Mouse (Mus musculus): ENCODE data around the gene Pla2g4c. TPM values are rescaled to one million over a fixed set of nuclear protein-coding genes. Genes with fewer than 3 reads are reported as not detected.
"Not testable (repeated sequence)": the region's sequence is repeated elsewhere in the genome, so short reads cannot be mapped to it uniquely, and the experiment has no call there.

Pla2g4c gene
- 0.51 and 0.80 TPM in 2 replicates for polyA plus RNA-seq (2015; fragmentation: Nextera tagmentation; extraction: Ambion mirVana)

DNA sequence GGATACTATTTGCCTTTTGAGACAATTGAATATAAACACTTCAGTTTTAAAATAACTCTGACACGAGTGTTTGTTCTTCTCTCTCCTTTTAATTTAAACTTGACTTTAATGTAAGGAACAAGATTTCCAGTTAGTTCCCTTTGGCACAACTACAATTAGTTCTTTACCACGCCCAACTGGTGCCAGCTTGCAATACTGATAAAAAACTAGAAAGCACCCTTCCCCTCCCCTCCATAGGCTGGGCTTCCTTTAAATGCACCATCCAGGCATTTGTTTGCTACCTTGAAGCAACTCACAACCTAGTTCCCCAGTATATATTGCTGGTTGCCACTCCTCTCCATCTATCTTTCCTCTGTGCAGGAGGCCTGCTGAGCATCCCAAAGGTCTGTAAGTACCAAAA is at the start of gene Pla2g4c:
Gene Pla2g4c, plus strand, starts transcription at position 340 of the 400 bp plus-strand sequence.
- Histone ChIP-seq H3K27me3 (replicated peaks; ENCODE audit: control insufficient read depth, insufficient read depth, low read length) (no peaks in the 10 kb centered on the region), H3K9me3 (ENCODE audit: control insufficient read depth, low read length) (no peaks in the 10 kb centered on the region), H3K4me1 (replicated peaks; ENCODE audit: control insufficient read depth, insufficient read depth, low read length) (no peaks in the 10 kb centered on the region), H3K27ac (ENCODE audit: low read length) (no peak within 1 kb of the TSS), H3K4me2 (ENCODE audit: low read length) (no peak within 1 kb of the TSS), H3K4me3 (replicated peaks; ENCODE audit: low read length) (no peak within 1 kb of the TSS), H3K36me3 (ENCODE audit: control insufficient read depth, insufficient read depth) (no peaks in the 10 kb centered on the region; the same call in 1 of the 2 replicates), H3K9ac (replicated peaks; ENCODE audit: low read depth, low read length) (no peak within 1 kb of the TSS)
- ATAC-seq: no peak
- 87% methylated on average over 2 of the region's 2 CpGs for WGBS

DNA sequence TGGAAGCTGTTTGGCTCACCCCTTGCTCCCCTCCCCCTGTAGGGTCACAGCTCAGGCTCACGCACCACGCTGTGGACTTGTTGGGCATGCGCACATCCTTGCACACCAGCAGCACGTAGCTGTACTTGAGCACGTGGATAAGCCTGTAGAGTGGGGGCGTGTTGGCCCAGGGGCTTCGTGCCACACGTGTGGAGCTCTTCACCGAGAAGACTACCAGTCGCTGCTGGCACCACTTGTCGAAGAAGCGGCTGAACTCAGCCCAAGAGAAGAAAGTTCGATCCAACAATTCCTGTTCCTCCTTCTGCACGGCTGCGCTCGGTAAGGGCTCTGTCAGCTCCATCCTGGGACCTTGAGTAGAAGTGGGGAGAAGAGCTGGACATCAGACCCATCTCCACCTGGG is 47.4 kb upstream of the Pla2g4c start, which contains the start of gene Lig1:
Gene Lig1, plus strand, starts transcription at position 203 of the 400 bp plus-strand sequence.
- peak within 1 kb of the TSS; percentile 90 for H3K9ac ChIP-seq (replicated peaks; ENCODE audit: low read depth, low read length)
- WGBS: 96% methylated on average over 16 of the region's 16 CpGs
- ATAC-seq: no peak
- H3K36me3 ChIP-seq (ENCODE audit: control insufficient read depth, insufficient read depth): peaks cover 11% of the 10 kb centered on the region
- H3K4me2 ChIP-seq (ENCODE audit: low read length): peak within 1 kb of the TSS; percentile 70
- peak within 1 kb of the TSS; percentile 93 for H3K27ac ChIP-seq (ENCODE audit: low read length)
- no peaks in the 10 kb centered on the region for H3K27me3 ChIP-seq (replicated peaks; ENCODE audit: control insufficient read depth, insufficient read depth, low read length)
- H3K9me3 ChIP-seq (ENCODE audit: control insufficient read depth, low read length): no peaks in the 10 kb centered on the region
- peaks cover 5% of the 10 kb centered on the region for H3K4me1 ChIP-seq (replicated peaks; ENCODE audit: control insufficient read depth, insufficient read depth, low read length)
- peak within 1 kb of the TSS; percentile 81 for H3K4me3 ChIP-seq (replicated peaks; ENCODE audit: low read length)

GRCm38 (mm10) chr7:13277833-13278232 is 46.6 kb upstream of the Pla2g4c start:
- peaks cover 5% of the 10 kb centered on the region for H3K4me1 ChIP-seq (replicated peaks; ENCODE audit: control insufficient read depth, insufficient read depth, low read length)
- H3K9me3 ChIP-seq (ENCODE audit: control insufficient read depth, low read length): no peaks in the 10 kb centered on the region
- ATAC-seq: 0 out of 2 replicates have a peak, but pooled peaks have one; percentile 0
- peaks cover 11% of the 10 kb centered on the region for H3K36me3 ChIP-seq (ENCODE audit: control insufficient read depth, insufficient read depth)
- H3K4me3 ChIP-seq (replicated peaks; ENCODE audit: low read length): peak overlapping the region; percentile 81
- H3K27me3 ChIP-seq (replicated peaks; ENCODE audit: control insufficient read depth, insufficient read depth, low read length): no peaks in the 10 kb centered on the region
- peak overlapping the region; percentile 70 for H3K4me2 ChIP-seq (ENCODE audit: low read length)
- WGBS: 22% methylated on average over 2 of the region's 2 CpGs
- peak overlapping the region; percentile 90 for H3K9ac ChIP-seq (replicated peaks; ENCODE audit: low read depth, low read length)
- H3K27ac ChIP-seq (ENCODE audit: low read length): no peak overlapping the region

DNA sequence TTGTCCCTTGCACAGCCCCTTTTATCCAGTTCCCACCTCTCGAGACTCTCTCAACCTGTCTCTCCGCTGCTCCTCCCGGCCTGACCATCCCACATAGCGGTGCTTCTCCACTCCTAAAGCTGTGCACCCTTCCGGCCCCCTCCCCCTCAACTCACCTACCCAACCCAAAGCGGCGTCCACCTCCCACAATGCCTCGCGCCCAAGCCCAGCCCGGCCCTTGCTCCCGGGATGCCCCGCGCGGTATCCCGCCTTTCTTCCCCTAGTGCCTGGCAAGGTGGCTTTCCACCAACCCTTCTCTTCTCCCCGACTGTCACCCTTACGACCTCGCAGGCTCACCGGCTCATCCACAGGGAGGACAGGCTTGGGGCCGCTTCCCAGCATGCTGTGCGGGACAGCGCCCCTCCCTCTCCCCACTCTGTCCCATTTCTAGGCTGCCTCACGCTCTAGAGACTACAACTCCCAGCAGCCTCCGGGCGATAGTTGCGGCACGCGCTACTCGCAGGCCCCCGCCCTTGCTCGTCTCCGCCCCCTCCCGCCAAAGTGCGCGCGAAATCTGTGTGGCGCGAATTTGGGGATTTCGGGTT is 46.1 kb upstream of the Pla2g4c start, which contains the start of gene Zswim9:
Gene Zswim9, minus strand, starts transcription at position 414 of the 584 bp plus-strand sequence.
- no peaks in the 10 kb centered on the region for H3K27me3 ChIP-seq (replicated peaks; ENCODE audit: control insufficient read depth, insufficient read depth, low read length)
- no peaks in the 10 kb centered on the region for H3K9me3 ChIP-seq (ENCODE audit: control insufficient read depth, low read length)
- peak within 1 kb of the TSS; percentile 90 for H3K9ac ChIP-seq (replicated peaks; ENCODE audit: low read depth, low read length)
- ATAC-seq: peak; percentile 99
- H3K36me3 ChIP-seq (ENCODE audit: control insufficient read depth, insufficient read depth): peaks cover 11% of the 10 kb centered on the region
- H3K4me1 ChIP-seq (replicated peaks; ENCODE audit: control insufficient read depth, insufficient read depth, low read length): peaks cover 5% of the 10 kb centered on the region
- peak within 1 kb of the TSS; percentile 93 for H3K27ac ChIP-seq (ENCODE audit: low read length)
- H3K4me3 ChIP-seq (replicated peaks; ENCODE audit: low read length): peak within 1 kb of the TSS; percentile 81
- WGBS: under 1% methylated on average over 39 of the region's 39 CpGs
- H3K4me2 ChIP-seq (ENCODE audit: low read length): peak within 1 kb of the TSS; percentile 70

GRCm38 (mm10) chr7:13278957-13279356 is 45.5 kb upstream of the Pla2g4c start:
- not testable (repeated sequence) for H3K27me3 ChIP-seq (replicated peaks; ENCODE audit: control insufficient read depth, insufficient read depth, low read length); H3K9me3 ChIP-seq (ENCODE audit: control insufficient read depth, low read length); H3K27ac ChIP-seq (ENCODE audit: low read length); H3K4me1 ChIP-seq (replicated peaks; ENCODE audit: control insufficient read depth, insufficient read depth, low read length)
- H3K4me2 ChIP-seq (ENCODE audit: low read length): peak overlapping the region; percentile 42
- peak; percentile 54 for ATAC-seq
- peak overlapping the region; percentile 36; the same call in 1 of the 2 replicates for H3K9ac ChIP-seq (replicated peaks; ENCODE audit: low read depth, low read length)
- peaks cover 11% of the 10 kb centered on the region for H3K36me3 ChIP-seq (ENCODE audit: control insufficient read depth, insufficient read depth)
- WGBS: 0% methylated on average over 10 of the region's 29 CpGs
- H3K4me3 ChIP-seq (replicated peaks; ENCODE audit: low read length): peak overlapping the region; percentile 81

DNA sequence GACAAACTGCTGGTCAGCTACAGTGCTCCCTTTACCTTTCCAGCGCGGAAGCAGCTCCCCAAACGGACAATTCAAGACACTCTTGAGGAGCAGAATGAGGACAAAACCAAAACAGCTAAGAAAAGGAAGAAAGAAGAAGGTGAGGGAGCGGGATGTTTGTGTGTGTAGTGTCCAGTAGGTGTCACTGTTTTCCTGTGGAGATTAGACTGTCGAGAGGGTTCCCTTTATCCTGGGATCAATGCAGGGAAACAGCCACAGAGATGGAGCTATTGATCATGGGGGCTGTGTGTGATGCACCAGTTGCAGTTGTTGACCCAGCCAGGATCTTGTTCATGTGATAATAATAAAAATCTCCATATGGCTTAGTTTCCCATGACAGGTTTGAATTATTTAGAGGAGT is 35.8 kb upstream of the Pla2g4c start:
- peak; percentile 77 for ATAC-seq
- no peak overlapping the region for H3K27ac ChIP-seq (ENCODE audit: low read length)
- H3K36me3 ChIP-seq (ENCODE audit: control insufficient read depth, insufficient read depth): peaks cover 11% of the 10 kb centered on the region

GRCm38 (mm10) chr7:13290041-13290675 is 34.3 kb upstream of the Pla2g4c start:
- ATAC-seq: no peak
- peaks cover 17% of the 10 kb centered on the region for H3K36me3 ChIP-seq (ENCODE audit: control insufficient read depth, insufficient read depth)
- no peaks in the 10 kb centered on the region for H3K4me1 ChIP-seq (replicated peaks; ENCODE audit: control insufficient read depth, insufficient read depth, low read length)
- no peak overlapping the region for H3K27ac ChIP-seq (ENCODE audit: low read length)
- no peak overlapping the region for H3K4me2 ChIP-seq (ENCODE audit: low read length)
- 93% methylated on average over 1 of the region's 1 CpGs for WGBS
- no peaks in the 10 kb centered on the region for H3K27me3 ChIP-seq (replicated peaks; ENCODE audit: control insufficient read depth, insufficient read depth, low read length)
- no peak overlapping the region for H3K4me3 ChIP-seq (replicated peaks; ENCODE audit: low read length)
- no peaks in the 10 kb centered on the region for H3K9me3 ChIP-seq (ENCODE audit: control insufficient read depth, low read length)
- H3K9ac ChIP-seq (replicated peaks; ENCODE audit: low read depth, low read length): no peak overlapping the region

More for the DNA sequence above, 35.8 kb upstream of the Pla2g4c start:
- Histone ChIP-seq H3K9me3 (ENCODE audit: control insufficient read depth, low read length) (no peaks in the 10 kb centered on the region), H3K4me3 (replicated peaks; ENCODE audit: low read length) (no peak overlapping the region), H3K4me2 (ENCODE audit: low read length) (no peak overlapping the region), H3K9ac (replicated peaks; ENCODE audit: low read depth, low read length) (no peak overlapping the region), H3K27me3 (replicated peaks; ENCODE audit: control insufficient read depth, insufficient read depth, low read length) (no peaks in the 10 kb centered on the region), H3K4me1 (replicated peaks; ENCODE audit: control insufficient read depth, insufficient read depth, low read length) (no peaks in the 10 kb centered on the region)
- 49% methylated on average over 5 of the region's 5 CpGs for WGBS

GRCm38 (mm10) chr7:13291370-13291769 is 33.1 kb upstream of the Pla2g4c start:
- Histone ChIP-seq H3K27me3 (replicated peaks; ENCODE audit: control insufficient read depth, insufficient read depth, low read length) (no peaks in the 10 kb centered on the region), H3K9me3 (ENCODE audit: control insufficient read depth, low read length) (no peaks in the 10 kb centered on the region), H3K4me3 (replicated peaks; ENCODE audit: low read length) (no peak overlapping the region), H3K4me1 (replicated peaks; ENCODE audit: control insufficient read depth, insufficient read depth, low read length) (no peaks in the 10 kb centered on the region), H3K4me2 (ENCODE audit: low read length) (no peak overlapping the region), H3K9ac (replicated peaks; ENCODE audit: low read depth, low read length) (no peak overlapping the region), H3K27ac (ENCODE audit: low read length) (no peak overlapping the region), H3K36me3 (ENCODE audit: control insufficient read depth, insufficient read depth) (peaks cover 17% of the 10 kb centered on the region)
- no peak for ATAC-seq
- WGBS: 77% methylated on average over 2 of the region's 2 CpGs

Data from forebrain, embryonic 16.5 days (tissue).